19 mouse cellular contexts compared by ENCODE assay signal in genomic region chr1:190495741-190496520, GRCm38 (mm10).
DNase-seq lines count a peak whose midpoint lies in the region; ATAC-seq lines count a peak whose summit lies in the region.
"Had no signal": no experiment of that assay in that cellular context is flagged by ENCODE, and none has a peak within 500 bp of the region (broad histone marks: within the 10 kb centered on the region; RNA-seq: fewer than 3 reads in every experiment).

No protein-coding gene starts in this region.

- no peak overlapping the region for H3K4me3 ChIP-seq in hindbrain, embryonic 10.5 days
- H3K4me3 ChIP-seq in hindbrain, embryonic 14.5 days (replicated peaks; ENCODE audit: low read length) = no peak overlapping the region
- H3K4me3 ChIP-seq: embryonic facial prominence, embryonic 13.5 days; kidney, embryonic 15.5 days; liver, embryonic 12.5 days; midbrain, embryonic 12.5 days had no signal

- DNase-seq in cerebellum, postnatal 14 days = peak; percentile 24 to 43
- DNase-seq in cerebellum, adult 11 months = no peak
- no peak for DNase-seq in hindbrain, embryonic 10.5 days (ENCODE audit: low spot score)
- no peak for DNase-seq in hindbrain, embryonic 14.5 days (ENCODE audit: low spot score)
- peak; percentile 20 for DNase-seq in retina, postnatal 1 day
- no peak for DNase-seq in retina, embryonic 14.5 days (ENCODE audit: low spot score)
- DNase-seq in layer of hippocampus, postnatal 25 days (ENCODE audit: extremely low spot score in 1 of 2, low spot score in 1 of 2) = peak; percentile 11 to 27
- no peak for DNase-seq in urinary bladder, postnatal 36 days (ENCODE audit: low spot score in 2 of 2)
- DNase-seq: adrenal gland, postnatal 10 days; cerebellum, adult 18-20 months; gastrocnemius, postnatal 10 days; lung, embryonic 14.5 days; lung, postnatal 4 days; thymus, postnatal 4 days had no signal

- no peak overlapping the region for H3K9ac ChIP-seq in hindbrain, embryonic 14.5 days
- H3K9ac ChIP-seq: embryonic facial prominence, embryonic 13.5 days; kidney, embryonic 15.5 days; liver, embryonic 12.5 days; lung, embryonic 14.5 days; midbrain, embryonic 12.5 days had no signal

- peak overlapping the region; percentile 29; the same call in 1 of the 2 replicates for H3K27ac ChIP-seq in hindbrain, embryonic 10.5 days
- no peak overlapping the region for H3K27ac ChIP-seq in hindbrain, embryonic 14.5 days
- H3K27ac ChIP-seq: embryonic facial prominence, embryonic 13.5 days; kidney, embryonic 15.5 days; liver, embryonic 12.5 days; midbrain, embryonic 12.5 days had no signal

- no peaks in the 10 kb centered on the region for H3K36me3 ChIP-seq in hindbrain, embryonic 10.5 days
- no peaks in the 10 kb centered on the region for H3K36me3 ChIP-seq in hindbrain, embryonic 14.5 days (replicated peaks; ENCODE audit: control insufficient read depth, insufficient read depth)
- H3K36me3 ChIP-seq: embryonic facial prominence, embryonic 13.5 days; kidney, embryonic 15.5 days; liver, embryonic 12.5 days; midbrain, embryonic 12.5 days had no signal

- ATAC-seq in hindbrain, embryonic 14.5 days (ENCODE audit: low FRiP score) = no peak
- ATAC-seq: intestine, embryonic 16.5 days; liver, embryonic 12.5 days had no signal

- no peaks in the 10 kb centered on the region for H3K9me3 ChIP-seq in hindbrain, embryonic 10.5 days
- H3K9me3 ChIP-seq in hindbrain, embryonic 14.5 days (ENCODE audit: control insufficient read depth, low read length) = no peaks in the 10 kb centered on the region
- H3K9me3 ChIP-seq: embryonic facial prominence, embryonic 13.5 days; liver, embryonic 12.5 days; midbrain, embryonic 12.5 days had no signal

- 66% methylated on average over 10 of the region's 10 CpGs for WGBS in hindbrain, embryonic 10.5 days
- WGBS in hindbrain, embryonic 14.5 days = 61% methylated on average over 10 of the region's 10 CpGs

- H3K4me1 ChIP-seq in hindbrain, embryonic 10.5 days (replicated peaks) = 0 out of 2 replicates have a peak, but pooled peaks cover 10% of the 10 kb centered on the region
- no peaks in the 10 kb centered on the region for H3K4me1 ChIP-seq in hindbrain, embryonic 14.5 days (replicated peaks; ENCODE audit: control insufficient read depth, insufficient read depth, low read length)
- H3K4me1 ChIP-seq: embryonic facial prominence, embryonic 13.5 days; kidney, embryonic 15.5 days; liver, embryonic 12.5 days; midbrain, embryonic 12.5 days had no signal

- H3K27me3 ChIP-seq in hindbrain, embryonic 10.5 days (ENCODE audit: insufficient read depth, poor library complexity, severe bottlenecking) = no peaks in the 10 kb centered on the region
- H3K27me3 ChIP-seq in hindbrain, embryonic 14.5 days (ENCODE audit: control insufficient read depth, insufficient read depth, low read length) = no peaks in the 10 kb centered on the region
- H3K27me3 ChIP-seq: embryonic facial prominence, embryonic 13.5 days; midbrain, embryonic 12.5 days had no signal

- H3K4me2 ChIP-seq in hindbrain, embryonic 14.5 days (replicated peaks) = no peak overlapping the region
- H3K4me2 ChIP-seq: embryonic facial prominence, embryonic 13.5 days; kidney, embryonic 15.5 days; liver, embryonic 12.5 days; lung, embryonic 14.5 days; midbrain, embryonic 12.5 days had no signal

Comparison
In these comparisons a context has a peak if more than half of its experiments do, and no peak if none do; other contexts are left out.
1. DNase-seq: peak in cerebellum, postnatal 14 days (2 of 2), retina, postnatal 1 day (single experiment) and layer of hippocampus, postnatal 25 days (2 of 2); none in cerebellum, adult 11 months (single experiment), hindbrain, embryonic 10.5 days (single experiment), hindbrain, embryonic 14.5 days (single experiment), retina, embryonic 14.5 days (single experiment) and urinary bladder, postnatal 36 days (0 of 2).